Mouse (Mus musculus) ES-Bruce4 (cell line): ENCODE results near the gene Aoc1.

Source experiments
- CTCF ChIP-seq: IDR thresholded peaks from one replicate; pipeline ENCODE4 v1.8.1; 2011; ENCODE audit warnings: low read depth, low read length
- EP300 ChIP-seq: IDR thresholded peaks from 2 replicates; pipeline ENCODE4 v1.6.1; 2011; ENCODE audit warnings: low read depth, low read length; ENCODE audit not compliant: insufficient read depth
- POLR2A ChIP-seq: IDR thresholded peaks from one replicate; pipeline ENCODE4 v1.8.1; 2011; ENCODE audit warnings: low read length; ENCODE audit not compliant: insufficient read depth

GRCm38 (mm10) chr6:48951630-48952029 is 78.9 kb downstream of the Aoc1 start:
- no peak for TF ChIP-seq CTCF
- no peak for TF ChIP-seq EP300
- TF ChIP-seq POLR2A: no peak
